Mouse (Mus musculus) liver, adult 2 months (tissue): ENCODE results near the gene Tmem100.

Experiments
- CTCF ChIP-seq: fragments of 200-500 bp; IDR thresholded peaks from 2 replicates; pipeline ENCODE4 v1.5.1; 2011; ENCODE audit warnings: low read depth, low read length, control low read depth
- POLR2A ChIP-seq: fragments of 200-500 bp; IDR thresholded peaks from 2 replicates; pipeline ENCODE4 v1.6.1; 2011; ENCODE audit warnings: low read length, control low read depth; ENCODE audit not compliant: insufficient read depth; ENCODE audit errors: extremely low read depth

- TF ChIP-seq POLR2A (no peak), CTCF (peak; percentile 58)
Measured at GRCm38 (mm10) chr11:90038022-90038421, 7.9 kb downstream of the Tmem100 start.
